Mouse (Mus musculus): Measurements from ENCODE around the gene Olfr1298.

Gene Olfr1298

DNA sequence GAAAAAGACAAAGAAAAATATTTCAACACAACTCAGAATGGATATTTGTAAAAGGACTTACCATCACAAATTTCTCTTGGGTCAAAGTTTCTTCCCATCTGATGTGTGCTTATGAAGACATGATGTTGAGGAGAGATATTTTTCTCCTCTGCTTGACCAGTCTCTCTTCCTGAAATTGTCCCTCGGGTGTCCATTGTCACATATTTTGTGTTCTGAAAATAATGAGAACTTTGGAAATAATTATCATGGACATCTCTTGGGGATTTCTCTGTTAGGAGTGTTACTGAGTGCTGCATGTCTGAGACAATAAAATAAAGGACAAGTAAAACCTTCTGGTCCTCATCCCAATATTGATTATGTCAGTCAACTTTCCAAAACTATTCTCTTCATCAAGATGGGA, at the start of gene Olfr1298:
Olfr1298 (minus strand) TSS at position 101 of the 400 bp plus-strand sequence.
- no peak for DNase-seq (ENCODE audit: extremely low spot score, low read depth, low spot score)

DNA sequence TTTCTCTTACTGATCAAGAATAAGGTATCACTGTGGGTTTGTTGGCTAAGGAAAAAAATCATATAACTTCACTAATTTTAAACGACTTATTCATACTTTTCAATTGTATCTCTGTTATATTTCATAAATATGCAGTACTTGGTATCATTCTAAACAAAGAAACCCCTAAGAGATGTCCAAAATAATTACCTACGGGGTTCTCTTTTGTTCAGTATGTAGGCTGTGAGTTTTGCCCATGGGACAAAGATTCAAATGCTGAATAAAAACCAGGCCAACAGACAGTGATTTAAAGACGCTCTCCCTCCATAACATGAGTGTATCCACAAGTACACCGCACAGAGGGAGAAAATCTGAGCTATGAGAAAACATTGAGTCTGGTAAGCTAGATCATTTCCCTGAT, 12.1 kb upstream of the Olfr1298 start, which contains the start of gene Olfr1299:
Olfr1299 (plus strand) TSS at position 301 of the 400 bp plus-strand sequence.
- DNase-seq (ENCODE audit: extremely low spot score, low read depth, low spot score): no peak

DNA sequence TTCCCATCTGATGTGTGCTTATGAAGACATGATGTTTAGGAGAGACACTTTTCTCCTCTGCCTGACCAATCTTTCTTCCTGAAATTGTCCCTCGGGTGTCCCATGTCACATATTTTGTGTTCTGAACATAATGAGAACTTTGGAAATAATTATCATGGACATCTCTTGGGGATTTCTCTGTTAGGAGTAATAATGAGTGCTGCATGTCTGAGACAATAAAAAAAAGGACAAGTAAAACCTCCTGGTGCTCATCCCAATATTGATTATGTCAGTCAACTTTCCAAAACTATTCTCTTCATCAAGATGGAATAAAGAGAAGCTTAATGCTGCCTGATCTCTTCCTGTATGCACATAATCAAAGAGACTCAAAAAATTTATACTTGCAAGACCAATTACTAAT, 22.6 kb downstream of the Olfr1298 start, which contains the start of gene Olfr1297:
Olfr1297 (minus strand) TSS at position 101 of the 400 bp plus-strand sequence.
- DNase-seq (ENCODE audit: extremely low spot score, low read depth, low spot score): no peak
